8 mouse cellular contexts compared by ENCODE assay signal in the genomic region with DNA sequence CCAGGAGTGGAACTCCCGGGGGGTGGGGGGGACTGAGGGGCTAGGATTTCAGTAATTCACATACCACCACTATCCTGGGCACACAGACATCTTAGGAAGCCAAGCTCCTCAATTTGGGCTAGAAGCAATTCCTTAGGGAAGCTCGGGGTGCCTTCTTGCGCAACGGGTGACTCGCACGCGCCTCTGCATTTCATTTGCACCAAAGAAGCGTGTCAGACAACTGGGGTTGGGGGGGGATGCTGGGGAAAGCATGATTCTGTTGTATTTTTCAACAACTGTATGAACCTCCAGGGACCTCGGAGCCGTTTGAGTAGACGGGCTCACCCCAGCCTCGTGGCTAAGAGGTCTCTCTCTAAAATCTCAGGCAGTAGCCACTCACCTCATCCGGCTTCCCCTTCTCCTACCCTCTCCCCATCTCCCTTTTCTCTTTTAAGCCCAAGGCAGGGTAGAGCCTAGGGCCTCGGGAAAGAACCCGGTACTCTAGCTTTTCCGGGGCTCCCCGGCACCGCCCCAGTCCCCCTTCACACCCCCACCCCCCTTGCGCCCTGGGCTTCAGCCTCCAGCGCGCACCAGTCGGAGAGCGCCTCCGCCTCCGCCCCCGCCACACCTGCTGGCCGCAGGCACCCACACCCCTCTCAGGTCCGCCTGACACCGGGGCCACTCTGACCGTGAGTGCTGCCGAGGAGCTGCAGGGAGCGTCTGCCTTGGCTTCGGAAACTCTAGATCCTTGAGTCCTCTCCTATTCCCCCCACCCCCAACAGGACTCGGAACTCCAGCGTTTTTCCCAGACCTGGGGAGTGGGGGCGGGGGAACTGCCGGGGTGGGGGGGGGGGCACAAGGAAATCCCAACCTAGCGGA. TPM values are rescaled to one million over a fixed set of nuclear protein-coding genes. Genes with fewer than 3 reads are reported as not detected.
DNase-seq lines count a peak whose midpoint lies in the region; ATAC-seq and TF ChIP-seq lines count a peak whose summit lies in the region.

No protein-coding gene starts in this region.

- under 1% methylated on average over 38 of the region's 38 CpGs for WGBS in limb, embryonic 15.5 days
- WGBS in stomach, postnatal 0 days: 2% methylated on average over 37 of the region's 38 CpGs
- WGBS in thymus, adult 2 months: 6% methylated on average over 38 of the region's 38 CpGs

- H3K9ac ChIP-seq in limb, embryonic 15.5 days: no peak overlapping the region
- H3K9ac ChIP-seq in stomach, postnatal 0 days (ENCODE audit: low read length): no peak overlapping the region

- DNase-seq in cerebellum, postnatal 10 days: peak; percentile 19 to 20
- no peak for DNase-seq in cerebellum, adult 11-12 months
- peak; percentile 34 to 40 for DNase-seq in right cerebral cortex, postnatal 10 days (ENCODE audit: low spot score in 2 of 2)
- DNase-seq in right cerebral cortex, postnatal 36 days (ENCODE audit: low spot score in 2 of 2): no peak
- DNase-seq in stomach, postnatal 0 days (ENCODE audit: low spot score): peak; percentile 25
- DNase-seq in urinary bladder, postnatal 25 days (ENCODE audit: low spot score): no peak
- no peak for DNase-seq in thymus, adult 2 months

- no peak overlapping the region for H3K27ac ChIP-seq in limb, embryonic 15.5 days
- H3K27ac ChIP-seq in stomach, postnatal 0 days (replicated peaks): no peak overlapping the region
- H3K27ac ChIP-seq in thymus, adult 2 months (ENCODE audit: control insufficient read depth, insufficient read depth, low read length): no peak overlapping the region

- peaks cover 26% of the 10 kb centered on the region for H3K4me1 ChIP-seq in limb, embryonic 15.5 days
- no peaks in the 10 kb centered on the region for H3K4me1 ChIP-seq in stomach, postnatal 0 days (replicated peaks; ENCODE audit: control insufficient read depth, insufficient read depth)
- peaks cover 14% of the 10 kb centered on the region for H3K4me1 ChIP-seq in thymus, adult 2 months (replicated peaks; ENCODE audit: control insufficient read depth, insufficient read depth, low read length)

- no peak for ATAC-seq in limb, embryonic 15.5 days (ENCODE audit: insufficient number of reproducible peaks, low FRiP score, low TSS enrichment, low read depth)
- ATAC-seq in stomach, postnatal 0 days (ENCODE audit: low FRiP score, low TSS enrichment): no peak

- TF ChIP-seq EP300 in stomach, postnatal 0 days (optimal IDR thresholded peaks at IDR 0.05): no peak

- H3K4me2 ChIP-seq in limb, embryonic 15.5 days: peak overlapping the region; percentile 100
- H3K4me2 ChIP-seq in stomach, postnatal 0 days (replicated peaks; ENCODE audit: low read depth): peak overlapping the region; percentile 95

- H3K36me3 ChIP-seq in limb, embryonic 15.5 days: no peaks in the 10 kb centered on the region
- no peaks in the 10 kb centered on the region for H3K36me3 ChIP-seq in stomach, postnatal 0 days (ENCODE audit: control insufficient read depth, insufficient read depth, low read length)
- H3K36me3 ChIP-seq in thymus, adult 2 months (ENCODE audit: control insufficient read depth, insufficient read depth, low read length): no peaks in the 10 kb centered on the region

- H3K4me3 ChIP-seq in limb, embryonic 15.5 days: peak overlapping the region; percentile 52
- H3K4me3 ChIP-seq in stomach, postnatal 0 days (ENCODE audit: low read depth, low read length): peak overlapping the region; percentile 48
- no peak overlapping the region for H3K4me3 ChIP-seq in thymus, adult 2 months (ENCODE audit: control insufficient read depth, insufficient read depth, low read length)

- TF ChIP-seq POLR2A in thymus, adult 2 months (IDR thresholded peaks at IDR 0.05; ENCODE audit: control insufficient read depth, extremely low read depth, insufficient read depth, low read length, poor library complexity): no peak

- no peak for TF ChIP-seq CTCF in stomach, postnatal 0 days (IDR thresholded peaks at IDR 0.05; ENCODE audit: low read depth)
- TF ChIP-seq CTCF in thymus, adult 2 months (IDR thresholded peaks at IDR 0.05; ENCODE audit: borderline replicate concordance, control insufficient read depth, extremely low read depth, insufficient read depth, low read length, poor library complexity): no peak

- no peaks in the 10 kb centered on the region for H3K9me3 ChIP-seq in limb, embryonic 15.5 days
- H3K9me3 ChIP-seq in stomach, postnatal 0 days (ENCODE audit: control insufficient read depth, low read length): no peaks in the 10 kb centered on the region

- peaks cover 56% of the 10 kb centered on the region for H3K27me3 ChIP-seq in limb, embryonic 15.5 days
- peaks cover 9% of the 10 kb centered on the region; the same call in 1 of the 2 replicates for H3K27me3 ChIP-seq in stomach, postnatal 0 days (ENCODE audit: control insufficient read depth, insufficient read depth, low read length)
- H3K27me3 ChIP-seq in thymus, adult 2 months (ENCODE audit: control insufficient read depth, insufficient read depth, low read length): peaks cover 14% of the 10 kb centered on the region

RNA-seq across cellular contexts. Expression of a gene that starts 1.5 kb away (rescaled TPM):
- 1.0 and 1.3 TPM in 2 replicates for polyA plus RNA-seq in limb, embryonic 15.5 days (2015; fragmentation: Nextera tagmentation; extraction: Ambion mirVana)
- polyA plus RNA-seq in stomach, postnatal 0 days (2015; fragmentation: Nextera tagmentation; extraction: Ambion mirVana): 0.15 and 0.22 TPM in 2 replicates
- 0.45 and 0.51 TPM in 2 replicates for polyA plus RNA-seq in thymus, adult 2 months (2012; rRNA removed)

Comparison
In these comparisons a context has a peak if more than half of its experiments do, and no peak if none do; other contexts are left out.
1. DNase-seq: peak in cerebellum, postnatal 10 days (2 of 2), right cerebral cortex, postnatal 10 days (2 of 2) and stomach, postnatal 0 days (single experiment); none in cerebellum, adult 11-12 months (single experiment), right cerebral cortex, postnatal 36 days (0 of 2), urinary bladder, postnatal 25 days (single experiment) and thymus, adult 2 months (single experiment).